Mouse (Mus musculus) subcutaneous adipose tissue, adult 2 months (tissue): Measurements from ENCODE around the gene Ctdspl2. TPM values are rescaled to one million over a fixed set of nuclear protein-coding genes. Genes with fewer than 3 reads are reported as not detected.

Experiments
- polyA plus RNA-seq: library from polyadenylated mRNA; depleted of rRNA; stranded (reverse); fragments of >200 nt; gene quantifications from 2 replicates; pipeline ENCODE4 v1.2.3, GENCODE M21; 2012; ENCODE audit warnings: low replicate concordance; rRNA removed

Ctdspl2 gene
- polyA plus RNA-seq, result 4.9 and 9.0 TPM in 2 replicates

GRCm38 (mm10) chr2:121955765-121956223 is at the start of gene Ctdspl2, which contains the start of gene Mageb3:
Gene Ctdspl2, plus strand, starts transcription at chr2:121956001.
Gene Mageb3, minus strand, starts transcription at chr2:121956092.

DNA sequence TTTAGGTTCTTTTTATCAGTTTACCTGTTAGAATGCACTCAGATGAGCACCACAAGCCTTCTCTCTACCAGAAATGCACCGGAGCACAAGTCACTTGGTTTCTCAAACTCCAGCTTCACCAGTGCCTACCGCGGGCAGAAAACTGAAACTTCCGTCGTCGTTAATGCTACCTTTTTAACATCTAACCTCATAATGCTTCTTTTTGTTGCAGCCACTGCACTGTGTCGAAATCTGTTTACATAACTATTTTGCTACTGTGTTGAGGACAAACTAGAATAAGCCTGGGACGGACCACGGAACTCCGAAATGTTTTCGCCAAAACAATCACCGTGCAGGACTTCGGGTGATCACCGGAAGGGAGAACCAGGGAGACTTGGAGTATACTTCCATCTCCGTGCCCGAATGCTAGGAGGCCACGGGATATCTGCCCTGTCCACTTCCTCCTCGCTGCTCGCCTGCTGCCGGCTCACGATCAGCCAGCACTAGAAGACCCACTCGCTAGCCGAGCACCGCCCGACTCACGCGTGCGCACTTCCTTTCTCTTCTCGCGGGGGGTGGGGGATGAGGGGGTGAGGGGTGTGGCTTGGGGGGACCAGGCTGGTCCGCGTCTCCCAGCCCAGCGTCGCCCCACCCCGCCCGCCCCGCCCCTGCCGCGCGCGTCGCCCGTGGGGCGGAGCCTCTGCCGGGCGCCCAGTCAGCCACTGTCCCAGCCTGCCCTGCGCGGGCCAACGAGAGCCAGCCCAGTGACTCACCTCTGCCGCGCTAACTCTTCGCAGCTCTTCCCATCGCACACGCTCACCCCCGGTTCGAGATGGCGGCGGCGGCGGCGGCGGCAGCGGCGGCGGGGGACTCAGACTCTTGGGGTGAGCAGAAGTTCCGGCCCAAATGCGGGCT is 72.3 kb downstream of the Ctdspl2 start, which contains the start of gene Eif3j1:
Gene Eif3j1, plus strand, starts transcription at position 685 of the 894 bp plus-strand sequence.

Other genes with a start within 250 kb of the Ctdspl2 start
- 0.59 and 1.5 TPM in 2 replicates for gene Frmd5, start 148.9 kb upstream of the Ctdspl2 start, polyA plus RNA-seq
- gene Casc4, start 89.0 kb upstream of the Ctdspl2 start, polyA plus RNA-seq, result 1.1 and 15.9 TPM in 2 replicates
- 0.06 TPM in 1 of 2 replicates, not detected in the other for gene Mageb3, start 91 bp downstream of the Ctdspl2 start, polyA plus RNA-seq
- 4.0 and 6.2 TPM in 2 replicates for gene Eif3j1, start 72.5 kb downstream of the Ctdspl2 start, polyA plus RNA-seq
- gene Spg11, start 162.4 kb downstream of the Ctdspl2 start, polyA plus RNA-seq, result 10.6 and 13.6 TPM in 2 replicates
- 1,289 and 2,871 TPM in 2 replicates for gene B2m, start 191.7 kb downstream of the Ctdspl2 start, polyA plus RNA-seq
- 0.09 and 0.24 TPM in 2 replicates for gene Trim69, start 204.7 kb downstream of the Ctdspl2 start, polyA plus RNA-seq
- not detected in 2 replicates for gene Patl2, start 230.2 kb downstream of the Ctdspl2 start, polyA plus RNA-seq
- not detected in 2 replicates for gene Terb2, start 230.3 kb downstream of the Ctdspl2 start, polyA plus RNA-seq